Mouse (Mus musculus) pancreas, adult 10 weeks (tissue): ENCODE measurements around the gene Usp16. TPM values are rescaled to one million over a fixed set of nuclear protein-coding genes. Genes with fewer than 3 reads are reported as not detected.

Source experiments
- polyA plus RNA-seq: library from polyadenylated mRNA; stranded (reverse); fragments of 350-450 nt; fragmentation: Illumina TruSeq; extraction: RNeasy Lipid Tissue Mini Kit (QIAGEN cat#74804); gene quantifications from one replicate; pipeline ENCODE4 v1.2.3, GENCODE M21; 2015; ENCODE audit warnings: low read depth, low replicate concordance; ENCODE audit not compliant: insufficient read depth

Gene Usp16
- 34.6 TPM for polyA plus RNA-seq

DNA sequence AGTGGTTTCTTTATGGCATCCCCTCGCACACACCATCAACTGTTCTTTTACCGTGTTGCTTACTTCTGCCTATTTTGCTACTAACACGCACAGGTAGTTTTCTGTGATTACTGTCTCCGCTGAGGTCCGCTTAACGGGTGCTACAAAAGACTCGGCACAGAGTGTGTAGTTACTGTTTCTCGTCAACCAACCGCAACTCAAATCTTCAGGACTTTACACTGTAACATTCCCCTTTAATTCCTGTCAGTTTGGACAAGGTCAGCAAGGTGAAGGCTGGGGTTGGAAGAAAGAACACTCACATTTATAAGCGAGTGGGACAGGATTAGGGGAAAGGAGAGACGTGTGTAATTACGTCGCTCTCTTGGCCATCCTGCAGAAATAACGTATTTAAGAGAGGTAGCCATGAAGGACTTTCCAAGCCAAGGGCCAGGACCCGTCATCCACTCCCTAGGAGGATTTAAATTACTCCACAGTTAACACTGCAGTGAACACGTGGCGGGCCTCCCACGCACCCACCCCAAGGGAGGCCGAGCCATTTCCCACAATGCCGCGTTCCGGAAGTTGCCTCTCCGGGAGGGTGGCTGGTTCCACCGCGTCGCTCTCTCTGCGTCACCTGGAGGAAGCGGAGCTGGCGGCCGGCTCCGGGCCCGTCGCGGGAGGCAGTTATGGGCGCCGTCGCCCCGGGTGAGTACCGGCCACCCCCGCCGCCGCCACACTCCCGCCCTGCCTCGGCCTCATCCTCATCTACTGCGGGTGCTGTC, at the start of gene Usp16:
TSS of gene Usp16 (plus strand) at position 285 of the 761 bp plus-strand sequence.

DNA sequence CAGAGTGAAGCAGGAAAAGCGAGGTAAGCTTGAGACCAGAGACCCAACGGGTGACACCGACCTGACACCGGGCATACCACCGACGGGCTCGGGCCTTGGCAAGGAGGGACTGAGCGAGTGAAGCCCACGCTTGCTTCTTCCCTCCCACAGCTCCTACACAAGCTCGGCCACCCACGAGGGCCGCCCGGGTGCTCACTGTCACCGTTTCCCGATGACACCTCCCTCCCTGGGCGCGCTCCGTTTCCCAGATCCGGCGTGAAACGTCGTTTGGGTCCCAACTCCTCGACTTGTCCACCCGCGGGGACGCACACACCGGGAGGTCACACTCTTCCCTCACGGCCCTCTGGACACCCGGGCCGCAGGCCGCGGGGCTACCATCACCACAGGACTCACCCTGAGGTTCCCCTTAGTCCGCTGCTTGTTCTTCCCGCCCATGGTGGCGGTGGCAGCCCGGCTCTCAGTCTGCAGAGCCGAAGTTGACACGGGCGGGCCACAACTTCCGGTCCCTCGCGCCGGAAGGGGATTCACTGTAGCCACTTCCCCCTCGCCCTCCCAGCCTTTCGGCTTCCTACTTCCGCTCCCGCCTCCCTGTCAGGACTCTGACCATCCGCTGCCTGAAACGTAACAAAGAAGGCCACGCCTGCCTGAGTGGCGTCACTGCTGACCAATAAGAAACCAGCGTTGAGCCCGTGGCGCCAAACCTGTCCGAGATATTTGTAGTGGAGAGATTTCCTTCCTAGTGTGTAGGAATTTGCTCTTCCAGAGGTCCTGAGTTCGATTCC, 22.3 kb upstream of the Usp16 start, which contains the start of gene Ltn1:
TSS of gene Ltn1 (minus strand) at position 580 of the 782 bp plus-strand sequence.

DNA sequence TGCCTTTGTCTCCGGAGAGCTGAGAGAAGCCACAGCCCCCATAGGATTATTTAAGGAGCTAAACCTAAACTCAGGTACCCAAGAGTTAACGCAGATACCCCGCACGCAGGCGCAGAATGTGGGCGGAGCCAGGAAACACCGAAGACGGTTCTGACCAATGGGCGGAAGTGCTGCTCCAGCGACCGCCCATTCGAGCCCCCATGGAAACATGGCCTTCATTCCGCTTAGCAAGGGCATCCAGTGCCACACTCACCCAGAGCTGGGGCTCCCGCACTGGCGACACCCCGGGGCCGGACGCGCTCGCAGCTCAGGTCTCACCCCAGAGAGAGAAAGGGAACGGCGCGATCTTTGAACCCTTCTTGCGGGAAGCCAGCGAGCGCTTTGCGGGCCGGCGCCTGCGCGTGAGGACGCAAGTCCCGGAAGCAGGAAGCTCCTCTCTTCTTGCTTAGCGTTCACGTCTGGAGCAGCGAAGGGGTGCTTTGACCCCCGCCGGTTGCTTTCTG, 14.3 kb upstream of the Usp16 start, which contains the start of gene Rwdd2b:
TSS of gene Rwdd2b (minus strand) at position 390 of the 503 bp plus-strand sequence.

DNA sequence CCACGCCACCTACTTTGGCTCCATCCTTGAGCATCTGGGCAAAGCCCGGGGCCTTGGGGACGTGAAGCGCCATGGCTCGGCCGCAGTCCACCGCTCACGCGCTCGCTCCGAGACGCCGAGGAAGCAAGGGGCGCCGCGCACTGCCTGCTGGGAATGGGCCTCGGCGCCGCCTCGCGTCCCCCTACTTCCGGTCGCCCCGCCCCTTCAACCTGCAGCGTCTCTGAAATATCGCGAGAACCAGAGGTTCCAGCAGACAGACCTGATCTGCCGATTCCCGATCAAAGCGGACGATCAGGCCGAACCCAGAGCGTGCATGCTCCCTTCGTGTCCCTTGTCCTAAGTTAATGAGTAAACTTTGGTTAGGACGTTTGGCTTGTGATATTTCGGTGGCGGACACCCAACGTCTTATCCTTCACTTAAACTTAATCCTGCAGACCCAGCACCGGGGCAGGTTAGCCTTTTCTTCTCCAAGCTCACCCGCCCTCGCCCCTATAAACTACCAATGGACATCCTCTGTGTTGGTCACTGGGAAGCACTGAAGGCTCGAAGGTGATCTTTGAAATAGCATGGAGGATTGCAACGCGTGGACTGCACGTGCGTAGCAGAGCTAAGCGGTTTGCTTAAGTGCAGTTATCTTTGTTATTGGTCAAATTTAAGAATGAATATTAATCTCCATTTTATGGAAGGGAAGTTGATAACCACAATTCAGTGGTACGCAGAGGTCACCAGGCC, 41.4 kb downstream of the Usp16 start, which contains the start of gene Cct8:
TSS of gene Cct8 (minus strand) at position 158 of the 732 bp plus-strand sequence.

Other genes starting within 250 kb of the Usp16 start
- gene N6amt1, start 100.5 kb upstream of the Usp16 start, polyA plus RNA-seq: 3.4 TPM
- gene Ltn1, start 22.1 kb upstream of the Usp16 start, polyA plus RNA-seq: 4.9 TPM
- gene Rwdd2b, start 14.1 kb upstream of the Usp16 start, polyA plus RNA-seq: 0.81 TPM
- gene Cct8, start 41.2 kb downstream of the Usp16 start, polyA plus RNA-seq: 28.0 TPM
- 2.3 TPM for gene Map3k7cl, start 98.6 kb downstream of the Usp16 start, polyA plus RNA-seq
- 3.6 TPM for gene Bach1, start 244.2 kb downstream of the Usp16 start, polyA plus RNA-seq